Mouse (Mus musculus): ENCODE measurements around the gene Hhip.

- TF ChIP-seq CTCF (IDR thresholded peaks at IDR 0.05; ENCODE audit: control insufficient read depth, insufficient read depth, insufficient read length) (no peak), CEBPB (IDR thresholded peaks at IDR 0.05; ENCODE audit: low read depth) (no peak), MAX (IDR thresholded peaks at IDR 0.05) (no peak), USF1 (IDR thresholded peaks at IDR 0.05; ENCODE audit: low read depth) (no peak), MYOG (IDR thresholded peaks at IDR 0.05; ENCODE audit: control insufficient read depth, extremely low read depth, insufficient read length) (no peak)
Measured at GRCm38 (mm10) chr8:80048256-80048655, 9.6 kb downstream of the Hhip start.

All from C2C12 (cell line).